8 mouse cellular contexts compared by ENCODE assay signal in genomic region chr2:118487806-118488205, GRCm38 (mm10). TPM values are rescaled to one million over a fixed set of nuclear protein-coding genes. Genes with fewer than 3 reads are reported as not detected.
DNase-seq lines count a peak whose midpoint lies in the region; ATAC-seq and TF ChIP-seq lines count a peak whose summit lies in the region.

No protein-coding gene starts in this region.

- no peak overlapping the region for H3K9ac ChIP-seq in intestine, postnatal 0 days (ENCODE audit: low read depth, low read length)
- H3K9ac ChIP-seq in intestine, embryonic 15.5 days = no peak overlapping the region
- H3K9ac ChIP-seq in ES-Bruce4 (ENCODE audit: low read depth, poor library complexity, severe bottlenecking) = no peak overlapping the region

- DNase-seq in induced T-regulatory cell, adult 2 months (ENCODE audit: low read depth) = peak; percentile 70
- DNase-seq in spleen, adult 2 months (ENCODE audit: low read depth in 1 of 2, low spot score in 2 of 2) = peak in 1 of 2 experiments; percentile 46
- DNase-seq in right cerebral cortex, postnatal 4 days = no peak
- no peak for DNase-seq in heart, postnatal 10 days
- no peak for DNase-seq in embryo, embryonic 9.5 days (ENCODE audit: extremely low spot score)

- no peak overlapping the region for H3K4me3 ChIP-seq in intestine, postnatal 0 days (ENCODE audit: low read depth, low read length)
- no peak overlapping the region for H3K4me3 ChIP-seq in intestine, embryonic 15.5 days (replicated peaks)
- H3K4me3 ChIP-seq in ES-Bruce4 (ENCODE audit: low read depth, low read length) = no peak overlapping the region
- no peak overlapping the region for H3K4me3 ChIP-seq in spleen, adult 2 months (ENCODE audit: extremely low read depth, insufficient read depth, insufficient read length)

- WGBS in intestine, postnatal 0 days = 82% methylated on average over 3 of the region's 3 CpGs
- WGBS in intestine, embryonic 15.5 days = 76% methylated on average over 3 of the region's 3 CpGs
- WGBS in spleen, adult 2 months = 86% methylated on average over 3 of the region's 3 CpGs

- TF ChIP-seq POLR2A in ES-Bruce4 (IDR thresholded peaks at IDR 0.05; ENCODE audit: insufficient read depth, low read length) = no peak
- no peak for TF ChIP-seq POLR2A in spleen, adult 2 months (IDR thresholded peaks at IDR 0.05; ENCODE audit: low read depth, low read length)

- TF ChIP-seq CTCF in intestine, postnatal 0 days (IDR thresholded peaks at IDR 0.05; ENCODE audit: low read depth) = peak; percentile 64
- TF ChIP-seq CTCF in ES-Bruce4 (IDR thresholded peaks at IDR 0.05; ENCODE audit: low read depth, low read length) = peak; percentile 61
- TF ChIP-seq CTCF in spleen, adult 2 months (IDR thresholded peaks at IDR 0.05; ENCODE audit: extremely low read depth, insufficient read depth, insufficient read length, insufficient replicate concordance) = peak; percentile 36; the same call in 1 of the 2 replicates

- intact Hi-C loops in heart, postnatal 10 days (cut with DNase I) = loop anchor here (1.0 to 5.0 kb wide), 3 partner anchors 118 to 394 kb away; no protein-coding TSS in a partner anchor

- no peak for ATAC-seq in intestine, postnatal 0 days
- ATAC-seq in intestine, embryonic 15.5 days = no peak

- H3K4me2 ChIP-seq in intestine, postnatal 0 days (replicated peaks; ENCODE audit: low read depth) = no peak overlapping the region
- no peak overlapping the region for H3K4me2 ChIP-seq in intestine, embryonic 15.5 days (replicated peaks)

- no peak for TF ChIP-seq EP300 in ES-Bruce4 (IDR thresholded peaks at IDR 0.05; ENCODE audit: insufficient read depth, low read depth, low read length)

- no peaks in the 10 kb centered on the region for H3K27me3 ChIP-seq in intestine, postnatal 0 days (replicated peaks; ENCODE audit: control insufficient read depth, insufficient read depth, low read length)
- no peaks in the 10 kb centered on the region for H3K27me3 ChIP-seq in intestine, embryonic 15.5 days (replicated peaks)
- H3K27me3 ChIP-seq in ES-Bruce4 (ENCODE audit: control insufficient read depth, insufficient read depth, low read length, poor library complexity, severe bottlenecking) = no peaks in the 10 kb centered on the region
- H3K27me3 ChIP-seq in spleen, adult 2 months (ENCODE audit: control insufficient read depth, insufficient read depth, low read length) = no peaks in the 10 kb centered on the region

- H3K27ac ChIP-seq in intestine, postnatal 0 days (ENCODE audit: low read depth, low read length) = no peak overlapping the region
- no peak overlapping the region for H3K27ac ChIP-seq in intestine, embryonic 15.5 days
- H3K27ac ChIP-seq in ES-Bruce4 (ENCODE audit: insufficient read depth, low read length) = no peak overlapping the region
- H3K27ac ChIP-seq in spleen, adult 2 months (ENCODE audit: insufficient read depth, low read length) = no peak overlapping the region

- peaks cover 6% of the 10 kb centered on the region for H3K4me1 ChIP-seq in intestine, postnatal 0 days (replicated peaks; ENCODE audit: control insufficient read depth, insufficient read depth, low read length)
- H3K4me1 ChIP-seq in intestine, embryonic 15.5 days (replicated peaks) = peaks cover 20% of the 10 kb centered on the region
- peaks cover 4% of the 10 kb centered on the region for H3K4me1 ChIP-seq in ES-Bruce4 (ENCODE audit: control insufficient read depth, insufficient read depth, low read length)
- H3K4me1 ChIP-seq in spleen, adult 2 months (ENCODE audit: control insufficient read depth, insufficient read depth, insufficient read length) = peaks cover 20% of the 10 kb centered on the region; the same call in 1 of the 2 replicates

- no peaks in the 10 kb centered on the region for H3K9me3 ChIP-seq in intestine, postnatal 0 days (ENCODE audit: control insufficient read depth)
- H3K9me3 ChIP-seq in intestine, embryonic 15.5 days = no peaks in the 10 kb centered on the region
- H3K9me3 ChIP-seq in ES-Bruce4 (replicated peaks; ENCODE audit: control insufficient read depth, insufficient read depth, low read length, poor library complexity, severe bottlenecking) = no peaks in the 10 kb centered on the region

- no peaks in the 10 kb centered on the region for H3K36me3 ChIP-seq in intestine, postnatal 0 days (ENCODE audit: control insufficient read depth, insufficient read depth)
- no peaks in the 10 kb centered on the region for H3K36me3 ChIP-seq in intestine, embryonic 15.5 days
- H3K36me3 ChIP-seq in ES-Bruce4 (ENCODE audit: control insufficient read depth, insufficient read depth, low read length, poor library complexity, severe bottlenecking) = no peaks in the 10 kb centered on the region
- no peaks in the 10 kb centered on the region for H3K36me3 ChIP-seq in spleen, adult 2 months (ENCODE audit: control insufficient read depth, insufficient read depth, low read length)

RNA-seq across cellular contexts. Expression of gene Srp14, which starts 8.3 kb away (rescaled TPM):
- 164 and 168 TPM in 2 replicates for polyA plus RNA-seq in intestine, postnatal 0 days (2015; fragmentation: Nextera tagmentation; extraction: Ambion mirVana)
- polyA plus RNA-seq in intestine, embryonic 15.5 days (2015; fragmentation: Nextera tagmentation; extraction: Ambion mirVana) = 196 and 209 TPM in 2 replicates
- 126 and 142 TPM in 2 replicates for polyA plus RNA-seq in ES-Bruce4 (2011; ENCODE audit: insufficient read depth, insufficient read length, low read depth, missing spikeins)
- 29.0 and 32.0 TPM in 2 replicates for polyA plus RNA-seq in spleen, adult 2 months (2012; rRNA removed)
- 100 to 1,000 TPM; 121 to 126 TPM for total RNA-seq in heart, postnatal 10 days (2021)
